Mouse (Mus musculus) MEL (cell line): ENCODE measurements around the gene Bdh1. TPM values are rescaled to one million over a fixed set of nuclear protein-coding genes. Genes with fewer than 3 reads are reported as not detected.
"Not testable (repeated sequence)": the region's sequence is repeated elsewhere in the genome, so short reads cannot be mapped to it uniquely, and the experiment has no call there.

ENCODE experiments used
- DNase-seq: peaks from one replicate; pipeline ENCODE4 v3.0.0; 2011; ENCODE audit warnings: low read depth, low spot score
- H3K27ac ChIP-seq: 2 replicates; pipeline ENCODE4 v1.5.1; 2012; ENCODE audit warnings: low read depth, mild to moderate bottlenecking, control low read depth, low read length, moderate library complexity; ENCODE audit not compliant: control insufficient read depth
- H3K27me3 ChIP-seq, 2 experiments: fragments of 150-350 bp in 1 of 2; sonication (generic) in 1 of 2; 2 replicates each; pipeline ENCODE4 v1.6.1; 2012; ENCODE audit warnings: low read length in 2 of 2, mild to moderate bottlenecking in 2 of 2, improper control_type of control experiment in 1 of 2, moderate library complexity in 1 of 2; ENCODE audit not compliant: insufficient read depth in 2 of 2, control insufficient read depth in 1 of 2
- H3K36me3 ChIP-seq, 2 experiments: 2 replicates each; pipeline ENCODE4 v1.6.1; 2012 to 2014; ENCODE audit warnings: low read length in 2 of 2, improper control_type of control experiment in 1 of 2, inconsistent platforms in 1 of 2, mild to moderate bottlenecking in 1 of 2; ENCODE audit not compliant: insufficient read depth in 2 of 2, control insufficient read depth in 1 of 2
- H3K4me1 ChIP-seq, 2 experiments: fragments of 150-350 bp in 1 of 2; sonication (generic) in 1 of 2; 2 replicates each; pipeline ENCODE4 v1.6.1; 2012; ENCODE audit warnings: low read length in 2 of 2, improper control_type of control experiment in 1 of 2, mild to moderate bottlenecking in 1 of 2; ENCODE audit not compliant: insufficient read depth in 2 of 2, control insufficient read depth in 1 of 2
- H3K4me3 ChIP-seq, 2 experiments: fragments of 150-350 bp in 1 of 2; sonication (generic) in 1 of 2; 2 replicates each; pipeline ENCODE4 v1.5.1; 2012; ENCODE audit warnings: low read depth in 2 of 2, low read length in 2 of 2, mild to moderate bottlenecking in 2 of 2, moderate library complexity in 2 of 2, control low read depth in 1 of 2, improper control_type of control experiment in 1 of 2; ENCODE audit not compliant: control insufficient read depth in 1 of 2, insufficient read depth in 1 of 2
- H3K79me2 ChIP-seq: 2 replicates; pipeline ENCODE4 v1.6.1; 2012; ENCODE audit warnings: mild to moderate bottlenecking, low read length, moderate library complexity; ENCODE audit not compliant: control insufficient read depth, poor library complexity, insufficient read depth
- H3K9ac ChIP-seq: 2 replicates; pipeline ENCODE4 v1.6.1; 2012; ENCODE audit warnings: low read depth, mild to moderate bottlenecking, control low read depth, low read length, moderate library complexity; ENCODE audit not compliant: control insufficient read depth, poor library complexity, severe bottlenecking
- H3K9me3 ChIP-seq: fragments of 150-350 bp; sonication (generic); replicated peaks from 2 replicates; pipeline ENCODE4 v1.6.1; 2012; ENCODE audit warnings: mild to moderate bottlenecking, low read length, improper control_type of control experiment, moderate library complexity; ENCODE audit not compliant: insufficient read depth
- CHD1 ChIP-seq: IDR thresholded peaks from 2 replicates; pipeline ENCODE4 v1.6.1; 2012; ENCODE audit warnings: low read depth, mild to moderate bottlenecking, inconsistent platforms, low read length, improper control_type of control experiment
- CTCF ChIP-seq, 3 experiments: IDR thresholded peaks in 2 of 3; conservative IDR thresholded peaks in 1 of 3; 2 replicates each; pipeline ENCODE4 v1.5.1; 2011 to 2012; ENCODE audit warnings: low read length in 3 of 3, low read depth in 2 of 3, mild to moderate bottlenecking in 2 of 3, improper control_type of control experiment in 1 of 3, inconsistent platforms in 1 of 3, mixed read lengths in 1 of 3, moderate library complexity in 1 of 3; ENCODE audit not compliant: control insufficient read depth in 1 of 3, insufficient read depth in 1 of 3, poor library complexity in 1 of 3, severe bottlenecking in 1 of 3
- E2F4 ChIP-seq: IDR thresholded peaks from 2 replicates; pipeline ENCODE4 v1.6.1; 2011; ENCODE audit warnings: low read depth, low read length, improper control_type of control experiment, borderline replicate concordance
- EP300 ChIP-seq, 2 experiments: IDR thresholded peaks; 2 replicates each; pipeline ENCODE4 v1.6.1; 2011; ENCODE audit warnings: improper control_type of control experiment in 2 of 2, low read length in 2 of 2, low read depth in 1 of 2, mild to moderate bottlenecking in 1 of 2
- ETS1 ChIP-seq: IDR thresholded peaks from 2 replicates; pipeline ENCODE4 v1.6.1; 2012; ENCODE audit warnings: low read depth, mild to moderate bottlenecking, inconsistent platforms, low read length, improper control_type of control experiment, moderate library complexity
- GABPA ChIP-seq: IDR thresholded peaks from 2 replicates; pipeline ENCODE4 v1.6.1; 2012; ENCODE audit warnings: low read depth, mild to moderate bottlenecking, inconsistent platforms, low read length, improper control_type of control experiment, moderate library complexity
- GATA1 ChIP-seq: IDR thresholded peaks from 2 replicates; pipeline ENCODE4 v1.6.1; 2011; ENCODE audit warnings: low read depth, low read length, improper control_type of control experiment
- JUND ChIP-seq: IDR thresholded peaks from 2 replicates; pipeline ENCODE4 v1.6.1; 2011; ENCODE audit warnings: low read depth, mild to moderate bottlenecking, improper control_type of control experiment, low read length
- KAT2A ChIP-seq: conservative IDR thresholded peaks from 2 replicates; pipeline ENCODE4 v1.6.1; 2012; ENCODE audit warnings: low read depth, low read length, improper control_type of control experiment, inconsistent platforms
- MAFK ChIP-seq: IDR thresholded peaks from 2 replicates; pipeline ENCODE4 v1.6.1; 2011; ENCODE audit warnings: low read depth, mild to moderate bottlenecking, low read length, improper control_type of control experiment, borderline replicate concordance
- MEF2A ChIP-seq: IDR thresholded peaks from 2 replicates; pipeline ENCODE4 v1.6.1; 2014; ENCODE audit warnings: low read depth, mild to moderate bottlenecking, inconsistent platforms, low read length, improper control_type of control experiment; ENCODE audit not compliant: poor library complexity, insufficient replicate concordance, severe bottlenecking; ENCODE audit errors: extremely low read depth
- MYB ChIP-seq: IDR thresholded peaks from 2 replicates; pipeline ENCODE4 v1.6.1; 2011; ENCODE audit warnings: mild to moderate bottlenecking, low read depth, low read length, improper control_type of control experiment
- POLR2A ChIP-seq, 2 experiments: IDR thresholded peaks; 2 replicates each; pipeline ENCODE4 v1.6.1; 2011 to 2012; ENCODE audit warnings: low read length in 2 of 2, mild to moderate bottlenecking in 2 of 2, control low read depth in 1 of 2, improper control_type of control experiment in 1 of 2, low read depth in 1 of 2, moderate library complexity in 1 of 2; ENCODE audit not compliant: control insufficient read depth in 1 of 2, insufficient read depth in 1 of 2, poor library complexity in 1 of 2
- POLR2AphosphoS2 ChIP-seq: IDR thresholded peaks from 2 replicates; pipeline ENCODE4 v1.6.1; 2011; ENCODE audit warnings: low read length, improper control_type of control experiment
- POLR2AphosphoS5 ChIP-seq: IDR thresholded peaks from 2 replicates; pipeline ENCODE4 v1.6.1; 2012; ENCODE audit warnings: low read depth, borderline replicate concordance, mild to moderate bottlenecking, inconsistent platforms, low read length, moderate library complexity, mixed read lengths
- SMC3 ChIP-seq: IDR thresholded peaks from 2 replicates; pipeline ENCODE4 v1.6.1; 2011; ENCODE audit warnings: low read depth, low read length, improper control_type of control experiment
- TBP ChIP-seq: IDR thresholded peaks from 2 replicates; pipeline ENCODE4 v1.8.0; 2011; ENCODE audit warnings: low read depth, low read length, improper control_type of control experiment
- UBTF ChIP-seq: IDR thresholded peaks from 2 replicates; pipeline ENCODE4 v1.6.1; 2012; ENCODE audit warnings: low read depth, mild to moderate bottlenecking, inconsistent platforms, low read length, improper control_type of control experiment, moderate library complexity, borderline replicate concordance; ENCODE audit not compliant: insufficient read depth
- USF1 ChIP-seq: IDR thresholded peaks from 2 replicates; pipeline ENCODE4 v1.6.1; 2014; ENCODE audit warnings: low read depth, mild to moderate bottlenecking, inconsistent platforms, low read length, improper control_type of control experiment, moderate library complexity
- USF2 ChIP-seq, 2 experiments: IDR thresholded peaks; 2 replicates each; pipeline ENCODE4 v1.6.1; 2011 to 2012; ENCODE audit warnings: improper control_type of control experiment in 2 of 2, low read length in 2 of 2, borderline replicate concordance in 1 of 2, inconsistent platforms in 1 of 2, low read depth in 1 of 2, mild to moderate bottlenecking in 1 of 2; ENCODE audit not compliant: insufficient read depth in 1 of 2
- ZC3H11A ChIP-seq: IDR thresholded peaks from 2 replicates; pipeline ENCODE4 v1.6.1; 2012; ENCODE audit warnings: low read depth, mild to moderate bottlenecking, inconsistent platforms, low read length, improper control_type of control experiment
- ZKSCAN1 ChIP-seq: IDR thresholded peaks from 2 replicates; pipeline ENCODE4 v1.6.1; 2012; ENCODE audit warnings: low read depth, mild to moderate bottlenecking, inconsistent platforms, low read length, improper control_type of control experiment, moderate library complexity
- ZMIZ1 ChIP-seq: IDR thresholded peaks from 2 replicates; pipeline ENCODE4 v1.6.1; 2012; ENCODE audit warnings: low read depth, mild to moderate bottlenecking, inconsistent platforms, low read length, improper control_type of control experiment, moderate library complexity
- polyA plus RNA-seq, 2 experiments: library from polyadenylated mRNA; stranded (reverse) in 1 of 2; unstranded in 1 of 2; fragments of >175 nt in 1 of 2; fragments of >200 nt in 1 of 2; gene quantifications; 2 replicates each; pipeline versions ENCODE4 v1.2.1 to v1.2.4; 2012; ENCODE audit warnings: low replicate concordance in 2 of 2, low read depth in 1 of 2; ENCODE audit not compliant: insufficient read length in 2 of 2, insufficient read depth in 1 of 2, missing spikeins in 1 of 2
- total RNA-seq: library from RNA; depleted of rRNA; stranded (reverse); fragments of 300-350 nt; gene quantifications from 2 replicates; pipeline ENCODE4 v1.2.3, GENCODE M21; 2012

Bdh1 gene
- total and polyA plus RNA-seq, 3 experiments: 67.5 to 187 TPM; not detected in 1

DNA sequence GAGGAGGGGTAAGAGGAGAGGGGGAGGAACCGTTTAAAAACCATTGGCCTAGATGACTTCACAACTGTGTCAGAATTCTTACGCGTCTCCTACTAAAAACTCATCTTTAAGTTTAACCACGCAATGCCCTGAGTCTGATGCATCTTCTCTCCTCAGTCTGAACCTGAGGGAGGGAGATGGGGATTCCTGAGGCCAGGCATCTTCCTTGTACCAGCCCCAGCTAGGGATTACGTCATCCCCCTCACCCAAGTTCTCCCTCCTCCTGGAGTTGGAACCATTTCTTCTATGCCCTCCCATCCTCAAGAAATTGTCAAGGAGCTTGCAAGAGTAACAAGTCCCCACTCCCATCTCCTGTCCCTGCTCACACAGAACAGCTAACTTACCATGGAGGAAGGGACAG lies 44.0 kb downstream of the Bdh1 start:
- Histone ChIP-seq H3K4me3 (no peak overlapping the region), H3K36me3 (peaks cover 0 to 2% of the 10 kb centered on the region in 2 experiments; a peak in 2 of 4 replicates), H3K9me3 (no peaks in the 10 kb centered on the region), H3K79me2 (no peaks in the 10 kb centered on the region), H3K27me3 (no peaks in the 10 kb centered on the region), H3K4me1 (peaks cover 2 to 10% of the 10 kb centered on the region in 2 experiments), H3K27ac (no peak overlapping the region), H3K9ac (no peak overlapping the region)
- no peak for DNase-seq
- TF ChIP-seq SMC3 (no peak), ZC3H11A (no peak), MAFK (no peak), UBTF (no peak), CTCF (IDR thresholded peaks at IDR 0.05 in 2 of 3, conservative IDR thresholded peaks at IDR 0.05 in 1 of 3; ENCODE audit: control insufficient read depth in 1 of 3, insufficient read depth in 1 of 3, low read depth in 2 of 3, low read length in 3 of 3, poor library complexity in 1 of 3, severe bottlenecking in 1 of 3) (no peak)

DNA sequence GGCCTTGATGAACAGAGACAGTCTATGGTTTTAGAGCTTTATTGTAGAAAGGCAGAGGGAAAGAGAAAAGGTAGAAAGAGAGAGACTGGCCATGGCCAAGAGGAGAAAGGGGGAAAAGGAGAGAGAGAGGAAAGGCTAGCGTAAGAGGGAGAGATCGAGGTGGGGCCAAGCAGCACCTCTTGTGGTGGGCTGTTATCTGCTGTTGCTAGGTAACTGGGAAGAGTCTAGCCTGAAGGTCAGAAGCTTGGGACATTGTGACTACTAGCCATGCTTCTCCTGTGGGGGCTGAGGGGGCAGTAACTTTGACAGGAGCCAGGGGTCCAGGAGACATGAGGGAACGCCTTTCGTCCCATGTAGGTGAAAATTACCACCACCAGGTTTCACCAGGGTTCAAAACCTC lies 48.7 kb downstream of the Bdh1 start:
- H3K79me2 ChIP-seq, H3K27me3 ChIP-seq, H3K9ac ChIP-seq, H3K4me3 ChIP-seq, H3K9me3 ChIP-seq: not testable (repeated sequence)
- TF ChIP-seq GATA1: peak; percentile 23; the same call in 1 of the 2 replicates
- Histone ChIP-seq H3K36me3 (peaks cover 0 to 16% of the 10 kb centered on the region in 2 experiments; a peak in 2 of 4 replicates), H3K27ac (peak overlapping the region; percentile 93), H3K4me1 (peaks cover 16 to 22% of the 10 kb centered on the region in 2 experiments)
- DNase-seq: peak; percentile 36

DNA sequence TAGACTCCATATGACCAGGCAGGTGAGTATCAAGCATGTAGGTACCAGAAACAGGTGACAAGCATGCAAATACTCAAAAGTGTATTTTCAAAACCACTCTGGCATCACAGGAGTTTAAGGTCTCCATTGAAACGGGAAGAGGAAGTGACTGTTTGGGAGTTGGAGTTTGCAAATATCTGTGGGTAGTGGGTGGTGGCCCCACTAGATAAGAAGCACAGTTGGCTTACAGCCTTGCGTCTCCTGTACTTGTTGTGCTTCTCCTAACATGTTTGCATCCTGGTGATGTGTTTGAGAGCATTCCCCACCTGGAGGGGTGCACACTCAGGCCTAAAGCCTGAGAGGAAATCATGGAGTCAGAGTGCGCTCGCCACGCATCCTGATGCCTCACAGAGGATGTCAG lies 49.9 kb downstream of the Bdh1 start:
- peak overlapping the region; percentile 93 for H3K27ac ChIP-seq
- no peaks in the 10 kb centered on the region for H3K9me3 ChIP-seq
- H3K4me3 ChIP-seq: peak overlapping the region; percentile 11 to 56
- peak overlapping the region; percentile 39 for H3K9ac ChIP-seq
- no peaks in the 10 kb centered on the region for H3K79me2 ChIP-seq
- peaks cover 0 to 16% of the 10 kb centered on the region in 2 experiments; a peak in 2 of 4 replicates for H3K36me3 ChIP-seq
- peak; percentile 93 for DNase-seq
- peaks cover 16 to 22% of the 10 kb centered on the region in 2 experiments for H3K4me1 ChIP-seq
- no peaks in the 10 kb centered on the region for H3K27me3 ChIP-seq
- TF ChIP-seq EP300 (IDR thresholded peaks at IDR 0.05; ENCODE audit: low read depth in 1 of 2, low read length in 2 of 2): peak; percentile 96 to 98
- peak in 1 of 2 experiments; percentile 60; a peak in 2 of 4 replicates for TF ChIP-seq POLR2A (IDR thresholded peaks at IDR 0.05; ENCODE audit: control insufficient read depth in 1 of 2, insufficient read depth in 1 of 2, low read depth in 1 of 2, low read length in 2 of 2, poor library complexity in 1 of 2)
- no peak for TF ChIP-seq POLR2AphosphoS2
- TF ChIP-seq TBP: peak; percentile 85
- TF ChIP-seq MEF2A: no peak
- TF ChIP-seq MAFK: peak; percentile 37; the same call in 1 of the 2 replicates
- no peak for TF ChIP-seq ZMIZ1
- TF ChIP-seq JUND: no peak
- no peak for TF ChIP-seq CTCF (IDR thresholded peaks at IDR 0.05 in 2 of 3, conservative IDR thresholded peaks at IDR 0.05 in 1 of 3; ENCODE audit: control insufficient read depth in 1 of 3, insufficient read depth in 1 of 3, low read depth in 2 of 3, low read length in 3 of 3, poor library complexity in 1 of 3, severe bottlenecking in 1 of 3)
- TF ChIP-seq ZKSCAN1: no peak
- 0 out of 2 replicates have a peak, but pooled peaks have one; percentile 64 for TF ChIP-seq CHD1
- peak; percentile 34; the same call in 1 of the 2 replicates for TF ChIP-seq KAT2A
- TF ChIP-seq ETS1: peak; percentile 88
- no peak for TF ChIP-seq GABPA
- TF ChIP-seq ZC3H11A: no peak
- no peak for TF ChIP-seq UBTF
- TF ChIP-seq GATA1: peak; percentile 96
- TF ChIP-seq MYB: peak; percentile 91
- TF ChIP-seq E2F4: no peak
- no peak for TF ChIP-seq POLR2AphosphoS5
- no peak for TF ChIP-seq USF1
- no peak for TF ChIP-seq USF2 (IDR thresholded peaks at IDR 0.05; ENCODE audit: borderline replicate concordance in 1 of 2, insufficient read depth in 1 of 2, low read depth in 1 of 2, low read length in 2 of 2)
